Mouse (Mus musculus) c-Kit-positive CD71-negative TER-119-negative erythroid progenitor cells, embryonic 14.5 days (primary cell): Measurements from ENCODE around the gene Pced1b.
"Not testable (repeated sequence)": the region's sequence is repeated elsewhere in the genome, so short reads cannot be mapped to it uniquely, and the experiment has no call there.

Source experiments
- DNase-seq: peaks from one replicate; pipeline ENCODE4 v3.0.0-alpha.2; 2013; ENCODE audit warnings: low read depth

The Pced1b gene

GRCm38 (mm10) chr15:97373203-97374084, 126.5 kb downstream of the Pced1b start:
- DNase-seq = peak; percentile 63

- DNase-seq = no peak
Measured at GRCm38 (mm10) chr15:97374085-97374844, 127.4 kb downstream of the Pced1b start.

- no peak for DNase-seq
Measured at GRCm38 (mm10) chr15:97374845-97375720, 128.2 kb downstream of the Pced1b start.

- no peak for DNase-seq
Measured at GRCm38 (mm10) chr15:97376081-97376742, 129.3 kb downstream of the Pced1b start.

- DNase-seq = no peak
Measured at GRCm38 (mm10) chr15:97376792-97377222, 129.9 kb downstream of the Pced1b start.

GRCm38 (mm10) chr15:97378061-97378460, 131.2 kb downstream of the Pced1b start:
- no peak for DNase-seq

- DNase-seq = no peak
Measured at GRCm38 (mm10) chr15:97379489-97380304, 132.8 kb downstream of the Pced1b start.

GRCm38 (mm10) chr15:97382567-97382966, 135.7 kb downstream of the Pced1b start:
- DNase-seq = no peak

- DNase-seq = no peak
Measured at GRCm38 (mm10) chr15:97383523-97384141, 136.7 kb downstream of the Pced1b start.

GRCm38 (mm10) chr15:97384170-97385018, 137.5 kb downstream of the Pced1b start:
- DNase-seq = no peak

- DNase-seq = not testable (repeated sequence)
Measured at GRCm38 (mm10) chr15:97385174-97385573, 138.3 kb downstream of the Pced1b start.

GRCm38 (mm10) chr15:97387793-97388192, 140.9 kb downstream of the Pced1b start:
- no peak for DNase-seq

GRCm38 (mm10) chr15:97389577-97389976, 142.7 kb downstream of the Pced1b start:
- no peak for DNase-seq

GRCm38 (mm10) chr15:97390778-97391177, 143.9 kb downstream of the Pced1b start:
- DNase-seq = no peak

- DNase-seq = no peak
Measured at GRCm38 (mm10) chr15:97391436-97391835, 144.5 kb downstream of the Pced1b start.

- DNase-seq = no peak
Measured at GRCm38 (mm10) chr15:97394561-97394960, 147.7 kb downstream of the Pced1b start.

GRCm38 (mm10) chr15:97396586-97397299, 149.8 kb downstream of the Pced1b start:
- DNase-seq = no peak

- no peak for DNase-seq
Measured at GRCm38 (mm10) chr15:97397793-97398192, 150.9 kb downstream of the Pced1b start.
